Mouse (Mus musculus) midbrain, postnatal 0 days (tissue): ENCODE results near the gene Slc25a3. TPM values are rescaled to one million over a fixed set of nuclear protein-coding genes. Genes with fewer than 3 reads are reported as not detected.

Source experiments
- ATAC-seq: fragments of 200-750 bp; cut with Nextera tagmentation; 2 replicates; pipeline ENCODE4 v1.8.0; 2017; ENCODE audit warnings: moderate number of reproducible peaks, mild to moderate bottlenecking, moderate TSS enrichment, moderate library complexity; ENCODE audit not compliant: low FRiP score
- DNase-seq: peaks from one replicate; pipeline ENCODE4 v3.0.0-alpha.2; 2015; ENCODE audit warnings: low spot score
- H3K27ac ChIP-seq: fragments of 300-500 bp; sonication (generic); 2 replicates; pipeline ENCODE4 v1.5.1; 2014; ENCODE audit warnings: low read depth, mild to moderate bottlenecking, low read length, mixed read lengths
- H3K27me3 ChIP-seq: fragments of 300-500 bp; sonication (generic); 2 replicates; pipeline ENCODE4 v1.6.1; 2014; ENCODE audit warnings: low read length, control low read depth, mixed read lengths; ENCODE audit not compliant: insufficient read depth
- H3K36me3 ChIP-seq: fragments of 300-500 bp; sonication (generic); 2 replicates; pipeline ENCODE4 v1.6.1; 2014; ENCODE audit warnings: low read length, control low read depth, mixed read lengths; ENCODE audit not compliant: insufficient read depth
- H3K4me1 ChIP-seq: fragments of 300-500 bp; sonication (generic); 2 replicates; pipeline ENCODE4 v1.6.1; 2014; ENCODE audit warnings: mild to moderate bottlenecking, control low read depth, antibody characterized with exemption, low read length, mixed read lengths; ENCODE audit not compliant: insufficient read depth
- H3K4me2 ChIP-seq: fragments of 300-500 bp; sonication (generic); 2 replicates; pipeline ENCODE4 v1.6.1; 2014; ENCODE audit warnings: low read depth, mild to moderate bottlenecking, low read length, mixed read lengths; ENCODE audit not compliant: poor library complexity, severe bottlenecking
- H3K4me3 ChIP-seq: fragments of 300-500 bp; sonication (generic); 2 replicates; pipeline ENCODE4 v1.5.1; 2014; ENCODE audit warnings: low read depth, mild to moderate bottlenecking, low read length, moderate library complexity
- H3K9ac ChIP-seq: fragments of 300-500 bp; sonication (generic); replicated peaks from 2 replicates; pipeline ENCODE4 v1.6.1; 2014; ENCODE audit warnings: mild to moderate bottlenecking, low read length, moderate library complexity, mixed read lengths; ENCODE audit not compliant: poor library complexity, severe bottlenecking
- H3K9me3 ChIP-seq: fragments of 300-500 bp; sonication (generic); 2 replicates; pipeline ENCODE4 v1.6.1; 2016; ENCODE audit warnings: low read length, control low read depth
- CTCF ChIP-seq: IDR thresholded peaks from 2 replicates; pipeline ENCODE4 v1.5.1; 2016; ENCODE audit warnings: antibody characterized with exemption, mild to moderate bottlenecking
- WGBS: fragments of 180-500 bp; shearing (Covaris S2); extraction: QIAGEN DNeasy Blood & Tissue Kit; methylation state at CpG from one replicate; pipeline ENCODE4 v1.1.7; 2014; 5-methylcytosine and 5-hydroxymethylcytosine counted together
- polyA plus RNA-seq: library from polyadenylated mRNA; unstranded; fragments of >200 nt; fragmentation: Nextera tagmentation; extraction: Ambion mirVana; gene quantifications from 2 replicates; pipeline ENCODE4 v1.2.1, GENCODE M21; 2015
- total RNA-seq: library from RNA; depleted of rRNA; stranded (reverse); fragments of >200 nt; gene quantifications from 2 replicates; pipeline ENCODE4 v1.2.3, GENCODE M21; 2014

The Slc25a3 gene
- total and polyA plus RNA-seq, 2 experiments from 2014 or later = 430 to 640 TPM

DNA sequence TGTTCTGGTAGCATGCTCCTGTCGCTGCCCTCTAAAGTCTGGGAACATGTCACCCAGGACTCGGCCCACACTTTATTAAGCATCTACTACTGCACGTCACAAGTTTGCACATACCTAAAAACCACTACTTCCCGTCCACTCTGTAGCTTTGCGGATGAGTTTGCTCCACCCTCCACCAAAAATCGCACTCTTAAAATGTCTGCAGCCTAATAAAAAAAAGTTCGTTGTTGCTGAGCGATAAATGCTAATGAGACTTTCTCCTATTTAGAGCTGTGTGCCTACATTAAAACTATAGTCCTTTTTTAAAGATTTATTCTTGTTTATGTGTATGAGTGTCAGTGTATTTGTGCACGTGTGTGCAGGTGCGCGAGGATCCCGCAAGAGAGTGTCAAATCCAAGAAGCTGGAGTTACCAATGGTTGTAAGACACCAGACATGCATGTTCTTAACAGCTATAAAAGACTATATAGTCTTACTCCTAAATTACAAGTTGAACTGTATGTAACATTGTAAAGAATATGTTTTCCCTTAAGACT lies 40.4 kb downstream of the Slc25a3 start:
- H3K4me1 ChIP-seq = no peaks in the 10 kb centered on the region
- ATAC-seq = no peak
- peak overlapping the region; percentile 78 for H3K4me3 ChIP-seq
- no peaks in the 10 kb centered on the region for H3K9me3 ChIP-seq
- H3K27me3 ChIP-seq = no peaks in the 10 kb centered on the region
- peak overlapping the region; percentile 69; the same call in 1 of the 2 replicates for H3K27ac ChIP-seq
- no peaks in the 10 kb centered on the region; the same call in 1 of the 2 replicates for H3K36me3 ChIP-seq
- WGBS = 42% methylated on average over 12 of the region's 12 CpGs
- no peak for TF ChIP-seq CTCF
- H3K9ac ChIP-seq = peak overlapping the region; percentile 75
- DNase-seq = no peak
- H3K4me2 ChIP-seq = peak overlapping the region; percentile 73

DNA sequence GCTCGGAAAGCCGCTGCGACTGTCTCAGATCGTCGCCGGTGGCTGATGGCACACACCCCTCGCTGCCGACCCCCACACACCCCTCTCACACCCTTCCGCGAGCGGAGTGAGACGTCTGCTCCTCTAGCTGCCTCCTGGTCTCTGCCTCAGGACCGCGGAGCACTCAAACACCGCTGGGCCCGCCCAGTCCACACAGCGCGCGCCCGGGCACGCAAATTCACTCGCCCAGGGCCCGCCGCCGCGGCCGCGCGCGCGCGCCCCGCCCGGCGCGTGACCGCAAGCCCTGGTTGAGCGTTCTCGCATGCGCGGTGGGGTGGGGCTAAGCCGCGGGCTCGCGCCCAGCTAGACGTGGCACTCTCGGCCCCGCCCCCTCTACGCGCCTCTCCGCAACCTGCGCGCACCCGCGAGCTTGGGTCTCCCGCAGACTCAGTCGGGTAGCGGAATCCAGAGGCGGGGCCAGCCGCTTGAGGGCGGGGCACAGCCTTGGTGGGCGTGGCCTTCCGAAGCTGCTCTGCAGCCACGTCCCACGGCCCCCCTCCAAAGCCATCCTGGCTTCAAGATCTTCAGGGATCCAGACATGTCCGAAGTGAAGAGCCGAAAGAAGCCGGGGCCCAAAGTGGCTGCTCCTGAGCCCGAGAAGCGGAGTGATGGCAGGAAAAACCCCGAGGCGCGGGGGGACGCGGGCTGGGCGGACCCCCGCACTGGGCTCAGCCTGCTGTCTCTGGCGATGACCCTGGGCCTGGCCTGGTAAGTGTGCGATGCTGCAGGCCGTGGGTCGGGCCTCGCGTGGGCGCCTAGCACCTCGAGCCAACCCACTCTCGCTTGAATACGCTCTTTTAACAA lies 41.1 kb downstream of the Slc25a3 start, which contains the start of the genes Apaf1 and Ikbip:
TSS of gene Apaf1 (minus strand) at position 221 of the 843 bp plus-strand sequence.
TSS of gene Ikbip (plus strand) at position 391 of the 843 bp plus-strand sequence.
- H3K9me3 ChIP-seq = no peaks in the 10 kb centered on the region
- DNase-seq (peak; percentile 99), ATAC-seq (peak; percentile 97)
- WGBS = under 1% methylated on average over 82 of the region's 87 CpGs
- no peak for TF ChIP-seq CTCF
- H3K36me3 ChIP-seq = peaks cover 3% of the 10 kb centered on the region; the same call in 1 of the 2 replicates
- H3K4me2 ChIP-seq = peak within 1 kb of the TSS; percentile 73
- H3K27ac ChIP-seq = peak within 1 kb of the TSS; percentile 71
- H3K9ac ChIP-seq = peak within 1 kb of the TSS; percentile 75
- no peaks in the 10 kb centered on the region for H3K4me1 ChIP-seq
- H3K4me3 ChIP-seq = peak within 1 kb of the TSS; percentile 78
- no peaks in the 10 kb centered on the region for H3K27me3 ChIP-seq

DNA sequence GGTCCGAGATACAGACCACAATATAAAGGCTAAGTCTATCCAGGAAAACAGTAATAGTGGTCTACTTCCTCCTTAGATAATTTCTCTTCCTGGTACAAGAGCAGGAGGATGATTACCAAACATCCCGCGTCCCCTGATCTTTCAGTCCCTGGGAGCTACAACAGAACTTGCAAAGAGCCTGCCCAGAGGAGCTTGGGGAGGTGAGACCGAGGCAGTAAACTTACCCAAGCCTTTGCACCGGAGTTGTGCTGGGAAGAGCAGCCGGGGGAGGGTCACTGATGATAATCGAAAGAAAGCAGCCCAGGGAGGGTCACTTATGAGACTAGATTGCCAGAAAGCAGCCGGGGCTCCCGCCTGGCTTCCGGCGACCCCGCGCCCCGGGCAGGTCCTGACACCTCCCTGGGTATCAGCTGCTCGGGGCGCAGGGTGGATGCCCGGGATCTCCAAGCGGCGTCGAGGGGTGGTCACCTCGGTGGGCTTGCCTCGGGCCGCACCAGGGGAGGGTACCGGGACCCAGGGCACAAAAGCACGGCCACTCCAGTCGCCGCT lies 41.8 kb downstream of the Slc25a3 start:
- no peaks in the 10 kb centered on the region for H3K9me3 ChIP-seq
- H3K4me3 ChIP-seq = peak overlapping the region; percentile 78
- DNase-seq (peak; percentile 21), ATAC-seq (peak; percentile 29)
- H3K9ac ChIP-seq = peak overlapping the region; percentile 73
- no peak for TF ChIP-seq CTCF
- under 1% methylated on average over 27 of the region's 27 CpGs for WGBS
- H3K27me3 ChIP-seq = no peaks in the 10 kb centered on the region
- peak overlapping the region; percentile 72 for H3K4me2 ChIP-seq
- H3K36me3 ChIP-seq = peaks cover 4% of the 10 kb centered on the region; the same call in 1 of the 2 replicates
- peak overlapping the region; percentile 71 for H3K27ac ChIP-seq
- no peaks in the 10 kb centered on the region for H3K4me1 ChIP-seq

DNA sequence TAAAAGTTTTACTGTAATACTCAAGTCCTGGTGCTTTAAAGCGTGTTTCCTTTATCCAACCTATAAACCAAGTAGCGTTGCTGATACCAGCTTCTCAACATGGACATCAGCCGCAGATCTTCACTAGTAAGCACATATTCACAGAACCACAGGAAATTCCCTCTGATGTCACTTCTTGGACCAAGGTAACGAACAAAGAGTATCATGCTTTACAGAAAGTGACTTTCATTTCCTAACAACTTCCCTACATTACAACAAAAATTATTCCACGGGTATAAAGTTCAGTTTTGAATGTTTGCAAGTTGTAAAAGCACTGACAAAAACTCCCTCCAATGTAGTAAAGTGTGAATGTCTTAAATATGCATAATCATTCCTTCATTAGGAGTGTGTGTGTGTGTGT lies 43.3 kb downstream of the Slc25a3 start:
- Histone ChIP-seq H3K9ac (no peak overlapping the region), H3K9me3 (no peaks in the 10 kb centered on the region), H3K36me3 (peaks cover 4% of the 10 kb centered on the region; the same call in 1 of the 2 replicates), H3K4me3 (no peak overlapping the region), H3K27me3 (no peaks in the 10 kb centered on the region), H3K4me1 (no peaks in the 10 kb centered on the region), H3K27ac (no peak overlapping the region), H3K4me2 (no peak overlapping the region)
- TF ChIP-seq CTCF = no peak
- no peak for ATAC-seq
- DNase-seq = no peak
- WGBS = 88% methylated on average over 5 of the region's 5 CpGs

DNA sequence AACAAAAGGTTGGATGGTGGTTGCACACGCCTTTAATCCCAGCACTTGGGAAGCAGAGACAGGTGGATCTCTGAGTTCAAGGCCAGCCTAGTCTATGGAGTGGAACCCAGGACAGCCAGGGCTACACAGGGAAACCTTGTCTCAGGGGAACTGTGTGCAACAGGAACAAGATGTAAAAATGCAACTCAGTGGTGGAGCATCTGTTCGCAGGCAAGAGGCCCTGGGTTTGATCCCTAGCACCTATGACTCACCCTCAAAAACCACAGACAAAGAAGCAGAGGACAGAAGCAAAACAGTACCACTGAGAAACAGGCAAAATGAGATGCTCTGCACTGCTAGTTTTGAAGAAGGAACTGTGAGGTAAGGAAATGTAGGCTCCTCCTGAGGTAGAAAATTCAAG lies 47.2 kb downstream of the Slc25a3 start:
- Histone ChIP-seq H3K27me3 (no peaks in the 10 kb centered on the region), H3K4me3 (no peak overlapping the region), H3K4me1 (no peaks in the 10 kb centered on the region), H3K9ac (no peak overlapping the region), H3K36me3 (peaks cover 8% of the 10 kb centered on the region), H3K9me3 (no peaks in the 10 kb centered on the region), H3K4me2 (no peak overlapping the region), H3K27ac (no peak overlapping the region)
- TF ChIP-seq CTCF = no peak
- WGBS = 93% methylated on average over 2 of the region's 2 CpGs
- ATAC-seq (no peak), DNase-seq (no peak)
